Mouse (Mus musculus): ENCODE data around the gene Gpr25. TPM values are rescaled to one million over a fixed set of nuclear protein-coding genes. Genes with fewer than 3 reads are reported as not detected.

The Gpr25 gene
- total and polyA plus RNA-seq, 3 experiments: not detected

DNA sequence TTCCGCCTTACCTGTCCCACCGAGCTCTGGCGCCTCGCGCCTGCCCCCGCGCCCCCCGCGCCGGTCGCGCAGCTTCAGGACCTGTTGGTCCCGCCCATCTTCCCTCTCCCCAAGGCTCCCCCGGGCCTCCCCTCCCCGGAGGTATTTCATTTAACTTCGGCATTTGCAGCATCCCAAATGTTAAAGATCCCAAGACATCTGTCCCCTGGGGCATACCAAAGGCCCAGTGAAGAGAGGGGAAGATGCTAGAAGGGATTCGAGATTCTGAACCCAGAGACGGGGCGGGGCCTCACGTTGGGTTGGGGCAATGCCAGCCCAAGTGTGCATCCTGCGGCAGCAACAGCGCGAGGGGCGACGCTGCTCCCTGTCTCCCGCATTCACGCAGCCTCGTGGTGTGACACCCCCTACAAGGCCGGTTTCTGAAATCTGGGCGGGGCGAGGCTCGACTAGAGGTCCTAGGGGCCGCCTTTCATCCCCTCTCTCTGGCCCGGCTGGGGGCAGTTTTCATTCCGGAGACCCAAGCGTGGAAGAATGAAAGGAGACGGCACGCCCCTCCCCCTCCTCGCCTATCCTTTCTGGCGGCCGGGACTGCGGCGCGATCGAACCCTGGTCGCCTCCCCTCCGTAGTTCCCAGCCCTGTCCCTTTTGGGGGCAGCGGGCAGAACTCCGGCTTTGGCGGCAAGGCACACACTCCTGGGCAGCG, 26.6 kb downstream of the Gpr25 start, which contains the start of gene Inava (continued):
- TF ChIP-seq USF1 (IDR thresholded peaks at IDR 0.05; ENCODE audit: low read depth, low read length): no peak

DNA sequence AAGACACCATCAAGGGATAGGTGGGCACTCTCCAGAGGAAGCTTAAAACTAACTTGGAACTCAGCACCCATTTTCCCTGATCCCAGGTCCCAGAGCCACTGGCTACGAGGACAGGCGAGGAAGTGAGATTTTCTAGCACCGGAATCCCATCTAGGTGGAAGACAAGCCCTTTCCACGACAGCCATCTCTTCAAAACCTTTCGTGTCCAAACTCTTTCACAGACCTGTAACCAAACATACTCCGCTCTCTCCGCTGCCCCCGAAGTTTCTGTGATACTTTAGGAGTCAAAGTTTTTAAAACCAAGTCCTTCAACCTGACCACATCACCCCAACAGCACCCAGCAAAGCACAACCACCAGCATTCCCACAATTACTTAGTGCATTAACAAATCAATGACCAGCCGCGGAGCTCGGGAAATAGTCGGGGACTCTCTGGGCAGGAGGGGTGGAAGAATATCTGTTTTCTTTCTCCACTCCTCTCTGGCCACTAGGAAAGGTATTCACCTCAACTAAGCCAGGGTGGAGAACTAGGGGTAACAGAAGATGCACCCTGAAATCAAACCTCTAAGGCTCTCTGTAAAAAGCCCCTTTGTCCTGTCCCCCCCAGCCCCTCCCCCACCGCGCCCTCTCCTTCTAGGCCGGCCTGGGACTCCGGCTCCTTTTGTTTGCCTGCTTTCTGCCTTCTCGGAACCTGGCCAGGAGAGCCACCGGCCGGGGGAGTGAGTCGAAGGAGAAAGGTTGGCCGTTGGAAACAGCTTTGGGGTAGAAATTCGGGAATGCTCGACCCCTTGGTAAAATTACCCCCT, 27.5 kb downstream of the Gpr25 start:
- H3K27ac ChIP-seq (ENCODE audit: insufficient read depth, low read depth): no peak overlapping the region
- H3K4me2 ChIP-seq (ENCODE audit: insufficient read depth, low read depth, poor library complexity, severe bottlenecking): peak overlapping the region; percentile 80
- no peak for TF ChIP-seq JUND (conservative IDR thresholded peaks at IDR 0.05; ENCODE audit: low read depth, low read length)
- no peak for TF ChIP-seq TCF12 (IDR thresholded peaks at IDR 0.05; ENCODE audit: low read depth, low read length)
- TF ChIP-seq MAFK (IDR thresholded peaks at IDR 0.05; ENCODE audit: insufficient replicate concordance, low read length): no peak
- TF ChIP-seq ZMIZ1 (IDR thresholded peaks at IDR 0.05; ENCODE audit: low read depth, low read length): no peak
- TF ChIP-seq E2F4 (IDR thresholded peaks at IDR 0.05; ENCODE audit: insufficient replicate concordance, low read depth, low read length): no peak
- no peak for TF ChIP-seq MAX (IDR thresholded peaks at IDR 0.05; ENCODE audit: low read length)
- no peak for TF ChIP-seq POLR2A (IDR thresholded peaks at IDR 0.05; ENCODE audit: low read depth, low read length)
- TF ChIP-seq GABPA (IDR thresholded peaks at IDR 0.05; ENCODE audit: insufficient replicate concordance, low read depth, low read length): no peak
- TF ChIP-seq USF1 (IDR thresholded peaks at IDR 0.05; ENCODE audit: low read depth, low read length): no peak
- TF ChIP-seq KAT2A (IDR thresholded peaks at IDR 0.05; ENCODE audit: insufficient replicate concordance, low read length): no peak
- TF ChIP-seq PAX5 (IDR thresholded peaks at IDR 0.05; ENCODE audit: low read length): no peak
- no peak for TF ChIP-seq BHLHE40 (IDR thresholded peaks at IDR 0.05; ENCODE audit: low read depth, low read length)
- H3K4me1 ChIP-seq (ENCODE audit: control insufficient read depth in 1 of 2, insufficient read depth in 2 of 2): peaks cover 6 to 18% of the 10 kb centered on the region in 2 experiments; a peak in 2 of 4 replicates
- DNase-seq (ENCODE audit: extremely low read depth): no peak
- no peaks in the 10 kb centered on the region for H3K9me3 ChIP-seq (replicated peaks; ENCODE audit: low read length)
- no peaks in the 10 kb centered on the region for H3K36me3 ChIP-seq (replicated peaks in 1 of 2; ENCODE audit: control insufficient read depth in 1 of 2, insufficient read depth in 1 of 2, low read length in 1 of 2)
- in situ Hi-C loops (cut with MboI; ENCODE audit: low pct_ligation_motif_present, low pct_unique_long_range_greater_than_20kb, low sequenced_read_pairs) (no loop called here), dilution Hi-C loops (cut with MboI; ENCODE audit: extremely low pct_ligation_motif_present, extremely low pct_unique_long_range_greater_than_20kb, low sequenced_read_pairs) (no loop called here)
- no peaks in the 10 kb centered on the region for H3K79me2 ChIP-seq (replicated peaks; ENCODE audit: control insufficient read depth, extremely low read depth, insufficient read depth, poor library complexity, severe bottlenecking)
- peaks cover 22% of the 10 kb centered on the region for H3K27me3 ChIP-seq (replicated peaks)
- no peak overlapping the region for H3K4me3 ChIP-seq (replicated peaks in 1 of 3; ENCODE audit: low read depth in 2 of 3, low read length in 2 of 3, poor library complexity in 1 of 3)
- no peak overlapping the region for H3K9ac ChIP-seq (ENCODE audit: insufficient read depth, low read depth)

DNA sequence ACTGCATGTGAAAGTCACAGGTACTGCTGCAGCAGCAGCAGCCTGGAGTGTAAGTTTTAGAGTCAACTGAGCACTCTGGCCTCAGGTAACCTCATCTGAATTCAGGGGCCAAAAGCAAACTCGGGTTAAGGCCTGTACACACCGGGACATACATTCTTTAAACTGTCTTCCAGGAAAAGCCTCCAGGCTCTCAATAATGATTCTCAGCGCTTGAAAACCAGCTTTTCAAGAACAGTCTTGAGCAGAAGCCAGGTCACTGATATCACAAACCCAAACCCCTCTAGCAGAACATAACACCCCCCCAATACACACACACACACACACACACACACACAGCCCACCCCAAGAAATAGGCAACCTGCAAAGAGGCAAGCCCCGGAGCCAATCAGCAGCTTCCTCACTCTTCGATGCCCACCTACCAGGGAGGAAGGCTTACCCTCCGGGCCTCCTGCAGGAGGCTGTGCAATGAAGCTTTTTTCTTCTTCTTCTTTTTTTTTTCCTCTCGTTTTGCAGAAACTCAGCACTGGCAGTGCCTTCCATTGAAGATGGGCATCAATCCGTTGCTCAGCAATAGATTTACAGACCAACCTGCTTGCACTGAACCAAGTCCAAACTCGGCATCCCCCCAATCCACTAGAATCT, 28.3 kb downstream of the Gpr25 start:
- TF ChIP-seq UBTF (IDR thresholded peaks at IDR 0.05; ENCODE audit: low read depth, low read length) (no peak), ZNF384 (IDR thresholded peaks at IDR 0.05; ENCODE audit: low read depth, low read length) (peak; percentile 51), HCFC1 (IDR thresholded peaks at IDR 0.05; ENCODE audit: low read depth, low read length) (no peak)
- Histone ChIP-seq H3K79me2 (replicated peaks; ENCODE audit: control insufficient read depth, extremely low read depth, insufficient read depth, poor library complexity, severe bottlenecking) (no peaks in the 10 kb centered on the region), H3K4me3 (replicated peaks in 1 of 3; ENCODE audit: low read depth in 2 of 3, low read length in 2 of 3, poor library complexity in 1 of 3) (no peak overlapping the region), H3K36me3 (replicated peaks in 1 of 2; ENCODE audit: control insufficient read depth in 1 of 2, insufficient read depth in 1 of 2, low read length in 1 of 2) (no peaks in the 10 kb centered on the region), H3K9me3 (replicated peaks; ENCODE audit: low read length) (no peaks in the 10 kb centered on the region), H3K4me1 (ENCODE audit: control insufficient read depth in 1 of 2, insufficient read depth in 2 of 2) (peaks cover 6 to 18% of the 10 kb centered on the region in 2 experiments; a peak in 2 of 4 replicates), H3K27me3 (replicated peaks) (peaks cover 22% of the 10 kb centered on the region), H3K9ac (ENCODE audit: insufficient read depth, low read depth) (no peak overlapping the region), H3K27ac (ENCODE audit: insufficient read depth, low read depth) (no peak overlapping the region), H3K4me2 (ENCODE audit: insufficient read depth, low read depth, poor library complexity, severe bottlenecking) (no peak overlapping the region)
- no peak for DNase-seq (ENCODE audit: extremely low read depth)
- dilution Hi-C loops (cut with MboI; ENCODE audit: extremely low pct_ligation_motif_present, extremely low pct_unique_long_range_greater_than_20kb, low sequenced_read_pairs) (no loop called here), in situ Hi-C loops (cut with MboI; ENCODE audit: low pct_ligation_motif_present, low pct_unique_long_range_greater_than_20kb, low sequenced_read_pairs) (no loop called here)
